Mouse (Mus musculus) layer of hippocampus, adult 2 months (tissue): ENCODE results near the gene Cep78. TPM values are rescaled to one million over a fixed set of nuclear protein-coding genes. Genes with fewer than 3 reads are reported as not detected.

ENCODE experiments used
- DNase-seq, 2 experiments: peaks; one replicate each; pipeline ENCODE4 v3.0.0; 2022; ENCODE audit warnings: low spot score in 2 of 2
- H3K27ac ChIP-seq: fragments of 200-600 bp; 2 replicates; pipeline ENCODE4 v1.8.1; 2022
- H3K4me3 ChIP-seq: fragments of 200-600 bp; 2 replicates; pipeline ENCODE4 v1.8.1; 2022; ENCODE audit warnings: mild to moderate bottlenecking
- CTCF ChIP-seq: fragments of 200-600 bp; conservative IDR thresholded peaks from 2 replicates; pipeline ENCODE4 v1.8.1; 2022; ENCODE audit warnings: antibody characterized with exemption, mild to moderate bottlenecking, moderate library complexity
- total RNA-seq, 2 experiments: library from RNA; stranded (reverse); gene quantifications; 2 replicates each; pipeline ENCODE4 v1.2.3; 2021

Gene Cep78
- total RNA-seq, 2 experiments from 2014 or later: 11.0 to 12.7 TPM

GRCm38 (mm10) chr19:15998157-15998556 lies 13.4 kb upstream of the Cep78 start:
- peak; percentile 74 to 76 for DNase-seq
- Histone ChIP-seq H3K27ac (0 out of 2 replicates have a peak overlapping the region, but pooled peaks have one; percentile 2), H3K4me3 (no peak overlapping the region)
- TF ChIP-seq CTCF: peak; percentile 95

GRCm38 (mm10) chr19:15996901-15997564 lies 12.2 kb upstream of the Cep78 start:
- TF ChIP-seq CTCF: no peak
- Histone ChIP-seq H3K4me3 (peak overlapping the region; percentile 37), H3K27ac (peak overlapping the region; percentile 86)
- peak; percentile 79 to 81 for DNase-seq

DNA sequence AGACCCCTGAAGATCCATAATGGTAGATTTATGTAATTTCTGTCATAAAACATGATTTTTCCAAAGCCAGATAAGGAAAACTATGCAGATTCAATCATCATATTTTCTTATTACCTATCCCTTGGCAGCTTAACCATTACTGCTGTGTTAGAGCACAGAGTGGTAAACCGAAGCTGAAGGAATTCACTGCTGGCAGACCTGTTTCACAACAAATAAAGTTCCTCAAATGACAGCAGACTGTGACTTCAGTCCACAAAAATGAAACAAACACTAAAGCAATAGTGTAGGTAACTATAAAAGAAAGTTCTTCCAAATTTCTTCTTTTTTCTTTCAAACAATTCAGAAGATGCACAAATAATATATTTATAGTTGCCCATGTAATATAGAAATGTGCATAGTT lies 5.3 kb upstream of the Cep78 start:
- TF ChIP-seq CTCF: no peak
- H3K27ac ChIP-seq: no peak overlapping the region
- H3K4me3 ChIP-seq: no peak overlapping the region
- no peak for DNase-seq

DNA sequence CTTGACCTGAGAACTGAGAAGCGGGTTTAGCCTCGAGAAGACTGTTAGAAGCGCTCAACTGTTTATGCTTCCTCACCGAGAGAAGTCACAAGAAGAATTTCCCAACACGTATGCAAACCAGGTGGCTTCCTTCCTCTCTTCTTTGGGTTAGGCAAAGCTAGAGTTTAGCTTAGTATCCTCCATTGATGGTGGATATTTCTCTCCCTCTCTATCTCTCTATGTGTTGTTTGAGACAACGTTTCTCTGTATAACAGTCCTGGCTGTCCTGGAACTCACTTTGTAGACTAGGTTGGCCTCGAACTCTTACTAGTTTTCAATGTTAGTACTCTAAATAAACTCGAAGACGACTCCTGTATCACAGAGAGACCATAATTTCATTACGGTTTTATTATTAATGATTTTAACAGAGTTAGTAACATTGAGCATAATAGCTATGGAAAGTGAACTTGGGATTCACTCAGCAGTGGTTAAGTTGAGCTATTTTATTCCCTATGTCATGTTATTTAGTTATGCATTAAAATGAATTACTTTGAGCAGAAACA lies 454 bp upstream of the Cep78 start:
- no peak for TF ChIP-seq CTCF
- peak overlapping the region; percentile 90 for H3K27ac ChIP-seq
- DNase-seq: no peak
- H3K4me3 ChIP-seq: peak overlapping the region; percentile 98

DNA sequence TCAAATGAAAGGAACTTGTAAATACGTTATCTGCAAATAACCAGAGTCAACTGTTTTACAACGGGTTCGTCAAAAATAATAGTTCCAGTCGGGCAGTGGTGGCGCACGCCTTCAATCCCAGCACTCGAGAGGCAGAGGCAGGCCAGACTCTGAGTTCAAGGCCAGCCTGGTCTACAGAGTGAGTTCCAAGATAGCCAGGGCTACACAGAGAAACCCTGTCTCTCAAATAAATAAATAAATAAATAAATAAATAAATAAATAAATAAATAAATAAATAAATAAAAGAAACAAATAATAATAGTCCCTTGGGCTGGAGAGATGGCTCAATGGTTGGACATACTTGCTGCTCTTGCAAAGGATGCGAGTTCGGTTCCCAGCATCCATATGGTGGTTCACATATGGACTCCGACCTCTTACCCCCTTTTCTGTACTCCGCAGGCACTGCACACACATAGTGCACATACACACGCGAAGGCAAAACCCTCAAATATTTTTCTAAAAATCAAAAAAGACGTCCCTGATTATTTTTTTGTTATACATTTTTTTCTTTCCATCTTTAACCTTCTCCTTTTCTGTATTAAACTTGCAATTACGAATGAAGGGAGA lies 947 bp downstream of the Cep78 start:
- no peak for DNase-seq
- Histone ChIP-seq H3K27ac (peak overlapping the region; percentile 90), H3K4me3 (peak overlapping the region; percentile 98)
- TF ChIP-seq CTCF: no peak

GRCm38 (mm10) chr19:15982926-15983738 lies 1.7 kb downstream of the Cep78 start:
- H3K27ac ChIP-seq: no peak overlapping the region
- no peak overlapping the region for H3K4me3 ChIP-seq
- no peak for DNase-seq
- no peak for TF ChIP-seq CTCF

DNA sequence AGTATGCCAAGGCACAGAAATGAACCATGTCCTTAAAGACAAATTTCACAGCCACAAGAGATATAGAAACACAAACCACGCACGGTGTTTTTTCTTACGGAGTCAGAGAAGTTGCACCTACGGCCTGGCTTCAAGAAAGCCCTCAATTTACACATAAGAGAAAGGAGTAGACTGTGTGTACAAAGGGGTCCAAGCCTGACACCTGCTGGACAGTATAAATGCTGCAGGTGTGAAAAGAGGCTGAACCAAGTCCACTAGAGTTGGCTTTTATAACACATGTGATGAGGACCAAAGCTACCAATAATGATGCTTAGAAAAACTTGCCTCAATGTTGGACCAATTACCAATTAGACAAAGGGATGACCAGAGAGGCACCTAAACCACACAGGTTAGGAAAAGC lies 2.9 kb downstream of the Cep78 start:
- Histone ChIP-seq H3K27ac (no peak overlapping the region), H3K4me3 (no peak overlapping the region)
- peak; percentile 84 for TF ChIP-seq CTCF
- DNase-seq: peak; percentile 44 to 56

DNA sequence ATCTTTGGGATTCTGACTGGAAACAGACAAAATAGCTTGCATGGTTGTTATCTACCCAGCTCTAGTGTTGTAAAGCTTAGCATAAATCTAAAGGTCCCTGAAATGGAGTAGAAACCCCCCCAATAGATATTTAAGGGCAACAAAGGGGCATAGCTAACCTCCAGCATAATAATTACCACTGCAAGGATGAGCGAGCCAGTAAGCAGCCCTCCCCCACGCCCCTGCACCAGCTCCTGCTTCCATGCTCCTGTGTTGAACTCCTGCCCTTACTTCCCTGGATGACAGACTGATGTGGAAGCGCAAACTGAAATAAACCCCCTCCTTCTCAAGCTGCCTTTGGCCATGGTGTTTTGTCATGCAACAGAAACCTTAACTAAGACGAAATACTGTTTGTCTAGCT lies 11.4 kb downstream of the Cep78 start:
- no peak for DNase-seq
- no peak for TF ChIP-seq CTCF
- Histone ChIP-seq H3K27ac (no peak overlapping the region), H3K4me3 (no peak overlapping the region)

- DNase-seq: peak; percentile 54 to 61
- Histone ChIP-seq H3K27ac (no peak overlapping the region), H3K4me3 (no peak overlapping the region)
- peak; percentile 90 for TF ChIP-seq CTCF
Observed at GRCm38 (mm10) chr19:15965082-15965481, 19.7 kb downstream of the Cep78 start.

DNA sequence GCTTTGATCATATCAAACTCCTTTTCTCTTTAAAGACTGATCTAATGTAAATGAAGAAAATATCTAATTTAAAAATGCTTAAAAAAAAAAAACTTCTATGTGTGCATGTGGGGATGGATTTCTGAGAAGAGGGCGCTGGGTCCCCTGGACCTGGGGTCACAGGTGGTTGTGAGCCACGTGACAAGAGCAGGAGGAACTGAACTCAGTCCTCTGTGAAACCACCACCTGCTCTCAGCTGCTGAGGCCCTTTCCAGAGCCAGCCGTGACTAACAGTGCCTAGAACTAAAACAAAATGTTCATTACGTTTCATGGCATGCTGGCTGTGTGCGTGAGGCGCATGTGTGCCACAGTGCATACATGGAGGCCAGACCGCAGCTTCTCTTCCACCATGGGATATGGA lies 20.3 kb downstream of the Cep78 start:
- no peak for DNase-seq
- H3K27ac ChIP-seq: no peak overlapping the region
- no peak for TF ChIP-seq CTCF
- no peak overlapping the region for H3K4me3 ChIP-seq

DNA sequence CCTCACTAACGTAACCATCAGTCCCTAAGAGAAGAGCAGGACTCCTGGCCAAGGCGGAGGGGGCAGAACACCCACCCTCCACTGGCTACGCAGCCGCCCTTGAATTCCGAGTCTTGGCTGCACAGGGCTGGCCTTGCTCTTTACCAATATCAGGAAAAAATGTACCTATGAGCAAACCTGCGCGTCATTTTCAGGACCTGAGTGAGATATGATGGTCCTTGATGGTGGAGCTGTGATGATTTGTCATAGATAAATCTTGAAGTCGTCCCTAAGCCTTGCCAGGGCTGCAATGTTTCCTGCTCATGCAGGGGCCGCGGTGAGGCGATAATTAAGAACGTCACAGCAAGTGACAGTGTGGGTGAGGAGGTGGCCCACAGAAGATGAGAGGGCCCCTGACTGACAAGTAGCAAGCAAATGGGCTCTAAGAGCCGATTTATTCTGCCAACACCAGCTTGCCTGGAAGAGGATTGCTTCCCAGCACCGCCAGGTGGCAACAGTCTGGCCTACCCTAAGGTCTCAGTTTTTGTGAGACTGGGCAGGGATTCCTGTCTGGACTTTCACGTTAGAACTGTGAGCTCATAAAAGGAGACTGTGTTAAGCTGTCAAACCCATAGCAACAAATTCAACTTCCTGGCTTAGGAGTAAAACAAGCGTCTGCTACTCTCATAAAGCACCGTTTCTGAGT lies 21.6 kb downstream of the Cep78 start:
- Histone ChIP-seq H3K27ac (no peak overlapping the region), H3K4me3 (no peak overlapping the region)
- TF ChIP-seq CTCF: peak; percentile 70
- no peak for DNase-seq

- Histone ChIP-seq H3K4me3 (no peak overlapping the region), H3K27ac (no peak overlapping the region)
- TF ChIP-seq CTCF: no peak
- DNase-seq: no peak
Observed at GRCm38 (mm10) chr19:15962313-15962712, 22.5 kb downstream of the Cep78 start.
